Mouse (Mus musculus) embryonic facial prominence, embryonic 14.5 days (tissue): Measurements from ENCODE around the gene Dhrs11. TPM values are rescaled to one million over a fixed set of nuclear protein-coding genes. Genes with fewer than 3 reads are reported as not detected.

Source experiments
- ATAC-seq: fragments of 200-750 bp; cut with Nextera tagmentation; 2 replicates; pipeline ENCODE4 v1.8.0; 2017; ENCODE audit warnings: low read depth, moderate number of reproducible peaks, moderate TSS enrichment
- DNase-seq: peaks from one replicate; pipeline ENCODE4 v3.0.0-alpha.2; 2015; ENCODE audit warnings: low spot score
- H3K27ac ChIP-seq: fragments of 300-500 bp; sonication (generic); replicated peaks from 2 replicates; pipeline ENCODE4 v1.5.1; 2014; ENCODE audit warnings: low read depth, mild to moderate bottlenecking, low read length, moderate library complexity
- H3K27me3 ChIP-seq: fragments of 300-500 bp; sonication (generic); replicated peaks from 2 replicates; pipeline ENCODE4 v1.6.1; 2014; ENCODE audit warnings: low read length; ENCODE audit not compliant: control insufficient read depth, insufficient read depth
- H3K36me3 ChIP-seq: fragments of 300-500 bp; sonication (generic); 2 replicates; pipeline ENCODE4 v1.6.1; 2014; ENCODE audit warnings: low read length, mixed read lengths; ENCODE audit not compliant: control insufficient read depth, insufficient read depth
- H3K4me1 ChIP-seq: fragments of 300-500 bp; sonication (generic); 2 replicates; pipeline ENCODE4 v1.6.1; 2014; ENCODE audit warnings: antibody characterized with exemption, low read length; ENCODE audit not compliant: control insufficient read depth, insufficient read depth
- H3K4me2 ChIP-seq: fragments of 300-500 bp; sonication (generic); 2 replicates; pipeline ENCODE4 v1.6.1; 2014; ENCODE audit warnings: low read depth, mild to moderate bottlenecking, low read length, moderate library complexity, mixed read lengths
- H3K4me3 ChIP-seq: fragments of 300-500 bp; sonication (generic); 2 replicates; pipeline ENCODE4 v1.5.1; 2014; ENCODE audit warnings: low read depth, mild to moderate bottlenecking, low read length
- H3K9ac ChIP-seq: fragments of 300-500 bp; sonication (generic); 2 replicates; pipeline ENCODE4 v1.6.1; 2014; ENCODE audit warnings: low read depth, mild to moderate bottlenecking, low read length, moderate library complexity, mixed read lengths
- H3K9me3 ChIP-seq: fragments of 300-500 bp; sonication (generic); 2 replicates; pipeline ENCODE4 v1.6.1; 2016; ENCODE audit warnings: low read length; ENCODE audit not compliant: control insufficient read depth
- WGBS: fragments of 180-500 bp; shearing (Covaris S2); extraction: QIAGEN DNeasy Blood & Tissue Kit; methylation state at CpG from one replicate; pipeline ENCODE4 v1.1.7; 2014; 5-methylcytosine and 5-hydroxymethylcytosine counted together
- polyA plus RNA-seq: library from polyadenylated mRNA; unstranded; fragments of >200 nt; fragmentation: Nextera tagmentation; extraction: Ambion mirVana; gene quantifications from 2 replicates; pipeline ENCODE4 v1.2.1, GENCODE M21; 2014

Dhrs11 gene
- polyA plus RNA-seq, 1 experiment from 2014 or later: 13.7 TPM

DNA sequence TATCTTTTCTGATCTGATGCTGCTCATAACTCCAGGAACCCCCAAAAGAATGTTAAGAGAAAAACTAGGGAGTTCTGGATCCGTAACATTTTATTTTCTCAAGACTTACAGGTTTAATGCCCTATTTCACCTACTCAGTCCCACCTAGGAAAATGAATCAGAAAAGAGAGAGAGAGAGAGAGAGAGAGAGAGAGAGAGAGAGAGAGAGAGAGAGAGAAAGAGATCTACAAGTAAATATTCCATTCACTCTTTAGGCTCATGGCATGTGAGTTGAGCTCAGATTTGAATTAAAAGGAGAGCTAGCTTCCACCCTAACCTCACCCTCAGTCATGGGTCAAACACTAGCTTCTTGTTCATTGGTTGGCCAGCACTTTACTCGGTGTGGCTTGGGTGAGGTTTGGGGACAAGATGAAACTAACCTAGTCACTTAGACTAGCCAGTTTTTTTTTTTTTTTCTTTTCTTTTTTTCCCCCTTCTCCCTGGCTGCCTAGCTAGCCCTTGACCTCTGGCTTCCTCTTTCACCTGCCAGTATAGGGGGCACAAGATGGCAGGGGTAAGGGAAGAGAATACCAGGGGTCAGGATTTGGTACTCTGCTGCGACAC is 792 bp downstream of the Dhrs11 start:
- Histone ChIP-seq H3K27me3 (no peaks in the 10 kb centered on the region), H3K27ac (no peak overlapping the region), H3K4me1 (peaks cover 11% of the 10 kb centered on the region), H3K4me2 (peak overlapping the region; percentile 87), H3K9ac (peak overlapping the region; percentile 81), H3K9me3 (no peaks in the 10 kb centered on the region), H3K36me3 (peaks cover 26% of the 10 kb centered on the region), H3K4me3 (peak overlapping the region; percentile 82)
- 40% methylated on average over 3 of the region's 3 CpGs for WGBS
- no peak for DNase-seq
- no peak for ATAC-seq

- no peak for ATAC-seq
- no peak overlapping the region for H3K4me2 ChIP-seq
- H3K27me3 ChIP-seq: no peaks in the 10 kb centered on the region
- H3K9ac ChIP-seq: no peak overlapping the region
- no peak for DNase-seq
- no peak overlapping the region for H3K27ac ChIP-seq
- H3K4me1 ChIP-seq: peaks cover 11% of the 10 kb centered on the region
- H3K9me3 ChIP-seq: no peaks in the 10 kb centered on the region
- H3K36me3 ChIP-seq: peaks cover 21% of the 10 kb centered on the region
- no peak overlapping the region for H3K4me3 ChIP-seq
Observed at GRCm38 (mm10) chr11:84827492-84827891, 1.3 kb downstream of the Dhrs11 start.

DNA sequence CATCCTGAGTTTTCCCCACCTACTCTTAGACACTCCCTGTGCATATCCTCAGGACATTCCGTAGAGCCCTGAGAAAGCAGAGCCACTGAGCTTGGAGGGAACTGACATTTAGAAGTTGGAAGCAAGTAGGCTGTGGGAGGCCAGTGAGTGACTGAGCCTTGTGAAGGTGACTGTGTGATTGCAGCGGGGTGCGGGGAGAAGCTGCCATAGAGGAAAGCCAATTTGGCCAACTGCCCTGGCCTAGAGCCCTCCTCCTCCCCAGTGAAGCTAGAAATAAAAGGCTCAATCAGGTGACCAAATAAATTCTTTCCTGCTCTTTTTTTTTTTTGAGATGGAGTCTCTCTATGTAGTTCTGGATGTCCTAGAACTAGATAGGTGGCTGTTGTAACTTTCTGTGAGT is 2.6 kb downstream of the Dhrs11 start:
- Histone ChIP-seq H3K27me3 (no peaks in the 10 kb centered on the region), H3K4me3 (no peak overlapping the region), H3K27ac (no peak overlapping the region), H3K9me3 (no peaks in the 10 kb centered on the region), H3K36me3 (peaks cover 15% of the 10 kb centered on the region; the same call in 1 of the 2 replicates), H3K4me2 (no peak overlapping the region), H3K9ac (no peak overlapping the region), H3K4me1 (peaks cover 11% of the 10 kb centered on the region)
- 54% methylated on average over 3 of the region's 3 CpGs for WGBS
- DNase-seq (no peak), ATAC-seq (no peak)

DNA sequence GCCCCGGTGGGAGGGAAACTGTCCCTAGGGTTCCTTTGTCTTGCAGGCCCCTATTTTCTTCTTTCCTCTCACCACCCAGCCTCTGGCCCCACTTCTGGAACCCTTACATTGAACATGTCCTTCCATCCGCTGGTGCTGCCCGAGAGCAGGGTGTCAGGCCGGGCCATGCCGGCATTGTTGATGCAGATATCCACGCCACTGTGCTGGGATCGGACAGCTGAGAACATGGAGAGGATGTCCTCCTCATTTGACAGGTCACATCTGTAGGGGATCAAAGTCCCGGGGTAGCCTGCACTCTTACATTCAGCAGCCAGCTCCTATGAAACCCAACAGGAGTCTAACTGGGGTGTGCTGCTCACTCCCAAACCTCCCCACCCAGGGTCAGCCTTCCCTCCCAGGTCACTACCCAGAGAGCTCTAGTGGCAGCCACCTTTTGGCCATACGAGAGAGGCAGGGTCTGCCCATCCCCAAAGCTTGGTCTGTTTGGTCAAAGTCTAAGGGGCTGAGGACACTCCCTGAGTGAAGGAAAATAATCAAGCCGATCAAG is 3.5 kb downstream of the Dhrs11 start:
- no peak for DNase-seq
- WGBS: 91% methylated on average over 10 of the region's 10 CpGs
- no peak for ATAC-seq

GRCm38 (mm10) chr11:84823484-84823897 is 5.3 kb downstream of the Dhrs11 start:
- H3K4me2 ChIP-seq: no peak overlapping the region
- 0 out of 2 replicates have a peak, but pooled peaks cover 6% of the 10 kb centered on the region for H3K36me3 ChIP-seq
- H3K4me3 ChIP-seq: no peak overlapping the region
- DNase-seq (no peak), ATAC-seq (no peak)
- H3K27ac ChIP-seq: no peak overlapping the region
- no peaks in the 10 kb centered on the region for H3K9me3 ChIP-seq
- H3K4me1 ChIP-seq: peaks cover 8% of the 10 kb centered on the region
- H3K9ac ChIP-seq: no peak overlapping the region
- H3K27me3 ChIP-seq: no peaks in the 10 kb centered on the region
- 69% methylated on average over 10 of the region's 10 CpGs for WGBS

More for the DNA sequence above, 3.5 kb downstream of the Dhrs11 start:
- Histone ChIP-seq H3K4me2 (no peak overlapping the region), H3K36me3 (peaks cover 11% of the 10 kb centered on the region; the same call in 1 of the 2 replicates), H3K27me3 (no peaks in the 10 kb centered on the region), H3K9me3 (no peaks in the 10 kb centered on the region), H3K4me1 (peaks cover 11% of the 10 kb centered on the region), H3K27ac (no peak overlapping the region), H3K9ac (no peak overlapping the region), H3K4me3 (no peak overlapping the region)

- H3K27me3 ChIP-seq: no peaks in the 10 kb centered on the region
- no peaks in the 10 kb centered on the region for H3K9me3 ChIP-seq
- no peak overlapping the region for H3K27ac ChIP-seq
- no peak overlapping the region for H3K4me3 ChIP-seq
- H3K9ac ChIP-seq: no peak overlapping the region
- no peak for DNase-seq
- no peak overlapping the region for H3K4me2 ChIP-seq
- WGBS: 78% methylated on average over 5 of the region's 5 CpGs
- H3K36me3 ChIP-seq: 0 out of 2 replicates have a peak, but pooled peaks cover 6% of the 10 kb centered on the region
- H3K4me1 ChIP-seq: no peaks in the 10 kb centered on the region
- ATAC-seq: no peak
Observed at GRCm38 (mm10) chr11:84822487-84822886, 6.3 kb downstream of the Dhrs11 start.

GRCm38 (mm10) chr11:84821131-84821770 is 7.5 kb downstream of the Dhrs11 start:
- Histone ChIP-seq H3K4me1 (no peaks in the 10 kb centered on the region), H3K9ac (no peak overlapping the region), H3K4me2 (no peak overlapping the region), H3K9me3 (no peaks in the 10 kb centered on the region), H3K27ac (no peak overlapping the region), H3K36me3 (0 out of 2 replicates have a peak, but pooled peaks cover 6% of the 10 kb centered on the region), H3K4me3 (no peak overlapping the region), H3K27me3 (no peaks in the 10 kb centered on the region)
- ATAC-seq: no peak
- 81% methylated on average over 9 of the region's 9 CpGs for WGBS
- DNase-seq: no peak

- Histone ChIP-seq H3K27ac (peak within 1 kb of the TSS; percentile 75), H3K27me3 (no peaks in the 10 kb centered on the region), H3K36me3 (0 out of 2 replicates have a peak, but pooled peaks cover 6% of the 10 kb centered on the region), H3K9me3 (no peaks in the 10 kb centered on the region), H3K9ac (peak within 1 kb of the TSS; percentile 76), H3K4me3 (peak within 1 kb of the TSS; percentile 72), H3K4me2 (peak within 1 kb of the TSS; percentile 99), H3K4me1 (no peaks in the 10 kb centered on the region)
- peak; percentile 94 for DNase-seq
- WGBS: under 1% methylated on average over 48 of the region's 55 CpGs
- ATAC-seq: peak; percentile 93
Observed at GRCm38 (mm10) chr11:84818961-84819692, 9.7 kb downstream of the Dhrs11 start, which contains the start of gene Mrm1. Mrm1 (minus strand) TSS chr11:84819515.
